Mouse (Mus musculus): ENCODE data around the gene Abraxas1.

DNA sequence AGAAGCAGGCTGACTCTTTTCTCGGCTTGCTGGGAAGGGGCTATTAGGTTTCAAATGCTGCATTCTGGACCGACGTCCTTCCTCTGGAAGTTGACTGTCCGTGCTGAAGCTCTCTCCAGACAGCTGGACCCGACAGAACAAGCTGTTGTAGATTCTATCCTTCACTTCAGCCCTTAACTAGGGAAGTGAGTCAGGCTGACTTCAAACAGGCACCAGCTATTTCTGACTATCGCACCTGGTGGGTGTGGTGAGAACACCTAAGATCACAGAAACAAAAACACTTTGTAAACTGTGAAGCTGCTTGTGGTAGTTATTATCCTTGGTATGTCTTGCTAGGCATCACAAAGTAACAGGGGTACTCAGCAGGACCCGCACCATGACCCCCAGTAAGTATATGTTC is 5.8 kb upstream of the Abraxas1 start:
- TF ChIP-seq CTCF (IDR thresholded peaks at IDR 0.05; ENCODE audit: insufficient read depth, low read depth, low read length): no peak
- TF ChIP-seq POLR2A (IDR thresholded peaks at IDR 0.05; ENCODE audit: insufficient read depth, low read depth, low read length): no peak

All from olfactory bulb, adult 2 months (tissue).